Mouse (Mus musculus): Measurements from ENCODE around the gene Lamtor3.

DNA sequence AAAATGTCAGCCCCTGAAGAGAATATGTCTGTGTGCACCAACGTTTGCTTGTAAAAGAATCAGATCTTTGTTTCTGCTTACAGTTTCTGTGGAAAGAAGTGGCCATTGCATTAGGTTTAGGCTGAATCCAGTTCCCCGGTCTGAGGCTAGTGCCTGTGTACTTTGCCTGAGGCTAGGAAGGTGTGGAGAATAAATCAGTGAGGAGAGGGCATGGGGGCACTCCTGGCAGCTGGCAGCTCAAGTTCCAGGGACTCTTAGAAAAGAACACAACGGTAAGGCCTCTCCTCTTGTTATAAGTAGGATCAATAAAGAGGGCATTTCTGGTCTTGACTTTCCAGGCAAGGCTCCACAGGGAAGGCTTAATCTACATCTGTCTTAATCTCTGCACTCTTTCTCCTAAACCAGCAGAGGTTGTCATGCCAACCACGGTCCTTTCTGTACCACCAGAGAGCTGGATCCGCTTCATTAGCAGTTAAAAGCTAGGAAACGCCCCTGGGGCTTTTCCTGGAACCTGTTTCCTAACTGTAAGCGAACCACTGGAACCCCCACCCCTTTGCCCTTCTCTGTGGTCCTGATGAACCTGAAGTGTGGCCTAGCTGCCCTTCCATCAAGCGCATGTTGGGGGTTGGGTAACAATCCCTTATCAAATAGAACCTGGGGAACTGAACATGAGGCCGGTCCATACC, 58.8 kb downstream of the Lamtor3 start:
- TF ChIP-seq CTCF (conservative IDR thresholded peaks at IDR 0.05; ENCODE audit: low read length) = no peak
- TF ChIP-seq NANOG (IDR thresholded peaks at IDR 0.05; ENCODE audit: borderline replicate concordance, low read length) = peak; percentile 35; the same call in 1 of the 2 replicates
- no peak for TF ChIP-seq POU5F1 (IDR thresholded peaks at IDR 0.05; ENCODE audit: borderline replicate concordance, low read length)
